Mouse (Mus musculus): ENCODE measurements at regions not wholly inside any gene's neighbourhood (a gene's known extent, or its start where the extent isn't known, plus 50 kb on each side); places are given as distances from the start of the nearest gene placed in this dataset.

DNA sequence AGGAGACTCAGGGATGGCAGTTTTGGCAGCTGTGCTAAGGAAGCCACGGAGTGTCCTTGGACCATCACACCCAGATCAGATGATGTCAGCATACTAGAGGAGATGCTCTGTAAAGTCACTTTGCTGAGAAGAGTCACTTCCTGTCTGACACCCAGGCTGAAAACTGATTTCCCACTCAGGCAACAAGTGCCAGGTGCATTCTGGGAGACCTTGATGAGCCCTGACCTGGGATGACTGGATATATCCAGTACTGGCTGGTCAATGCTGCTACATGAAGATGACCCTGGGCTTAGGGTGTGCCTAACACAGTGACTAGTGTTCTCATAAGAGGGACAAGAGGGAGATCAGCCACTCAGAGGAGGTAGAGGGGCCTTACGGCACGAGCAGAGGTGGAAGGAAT is 110.2 kb upstream of the Eef2kmt start:
- TF ChIP-seq CTCF (IDR thresholded peaks at IDR 0.05; ENCODE audit: control insufficient read depth, insufficient read depth, insufficient read length): no peak
- TF ChIP-seq MYOD1 (IDR thresholded peaks at IDR 0.05; ENCODE audit: control insufficient read depth, insufficient read length, low read depth): no peak
